In the genomic region with DNA sequence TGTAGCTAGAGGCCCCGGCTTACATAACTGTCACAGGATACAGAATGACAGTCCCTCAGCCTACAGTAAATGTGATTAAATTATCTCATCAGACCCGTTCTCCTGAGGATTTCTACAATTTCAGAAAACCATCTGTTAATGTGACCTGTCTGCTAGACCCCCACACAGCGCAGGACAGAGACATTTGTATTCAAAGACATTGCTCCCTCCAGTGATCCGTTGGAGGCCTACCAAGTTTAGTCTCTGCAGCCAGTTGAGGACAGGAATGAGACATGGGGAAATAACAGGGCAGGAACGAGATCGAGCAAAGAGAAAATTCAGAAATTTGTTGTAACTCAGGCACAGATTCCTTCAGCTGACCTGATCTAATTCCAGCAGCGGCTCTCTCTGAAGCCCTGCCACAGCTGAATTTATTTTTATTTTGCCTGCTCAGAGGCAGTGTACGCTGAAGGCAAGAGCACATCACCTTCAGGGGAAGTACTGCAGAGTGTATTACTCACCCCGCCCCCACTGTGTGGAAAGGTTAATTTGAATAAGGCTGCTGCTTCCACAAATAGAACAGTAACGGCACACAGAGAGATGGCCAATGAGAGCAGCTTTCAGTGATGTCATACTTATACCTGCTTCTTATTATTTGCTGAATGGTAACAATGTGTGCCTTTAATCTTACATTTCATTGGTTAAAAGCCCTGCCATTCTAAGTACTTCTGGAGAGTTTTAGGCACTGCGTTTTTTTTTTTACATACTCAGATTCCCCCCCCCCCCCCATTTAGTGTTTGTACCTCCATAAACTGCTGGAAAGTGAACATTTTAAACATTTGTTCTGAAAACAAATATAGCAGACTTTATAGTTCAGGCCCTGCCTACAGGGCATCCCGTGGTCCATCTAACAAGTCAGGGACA, we compare ENCODE assay signal across 7 mouse cellular contexts.
A peak's percentile ranks its signal among the peaks of the same experiment; 100 is the strongest.
DNase-seq lines count a peak whose midpoint lies in the region; ATAC-seq lines count a peak whose summit lies in the region.

No protein-coding gene starts in this region.

- DNase-seq in cerebellum, postnatal 25 days: peak; percentile 68 to 78
- peak; percentile 77 for DNase-seq in gastrocnemius, adult 18-20 months (ENCODE audit: low spot score)
- DNase-seq in hindbrain, embryonic 14.5 days (ENCODE audit: low spot score): peak; percentile 84
- peak; percentile 84 for DNase-seq in left cerebral cortex, adult 11 months (ENCODE audit: low spot score)
- peak; percentile 25 for DNase-seq in midbrain, embryonic 10.5 days (ENCODE audit: low spot score)
- DNase-seq in spleen, postnatal 36 days (ENCODE audit: low spot score in 2 of 2): peak; percentile 75 to 78

- peaks cover 42% of the 10 kb centered on the region for H3K4me1 ChIP-seq in hindbrain, embryonic 14.5 days (replicated peaks; ENCODE audit: control insufficient read depth, insufficient read depth, low read length)
- peaks cover 44% of the 10 kb centered on the region for H3K4me1 ChIP-seq in midbrain, embryonic 10.5 days

- peak; percentile 82 for ATAC-seq in activated CD4-positive, CD25-positive, alpha-beta regulatory T cell, adult 4 months
- ATAC-seq in hindbrain, embryonic 14.5 days (ENCODE audit: low FRiP score): peak; percentile 89

- peak overlapping the region; percentile 78 for H3K27ac ChIP-seq in hindbrain, embryonic 14.5 days
- H3K27ac ChIP-seq in midbrain, embryonic 10.5 days (replicated peaks): peak overlapping the region; percentile 35

- no peak overlapping the region for H3K4me3 ChIP-seq in hindbrain, embryonic 14.5 days (replicated peaks; ENCODE audit: low read length)
- no peak overlapping the region for H3K4me3 ChIP-seq in midbrain, embryonic 10.5 days

- no peaks in the 10 kb centered on the region for H3K36me3 ChIP-seq in hindbrain, embryonic 14.5 days (replicated peaks; ENCODE audit: control insufficient read depth, insufficient read depth)
- no peaks in the 10 kb centered on the region for H3K36me3 ChIP-seq in midbrain, embryonic 10.5 days

- H3K9me3 ChIP-seq in hindbrain, embryonic 14.5 days (ENCODE audit: control insufficient read depth, low read length): no peaks in the 10 kb centered on the region
- H3K9me3 ChIP-seq in midbrain, embryonic 10.5 days (replicated peaks): no peaks in the 10 kb centered on the region

- peak overlapping the region; percentile 36 for H3K4me2 ChIP-seq in hindbrain, embryonic 14.5 days (replicated peaks)

- H3K27me3 ChIP-seq in hindbrain, embryonic 14.5 days (ENCODE audit: control insufficient read depth, insufficient read depth, low read length): no peaks in the 10 kb centered on the region
- H3K27me3 ChIP-seq in midbrain, embryonic 10.5 days (ENCODE audit: low read depth, poor library complexity, severe bottlenecking): peaks cover 10% of the 10 kb centered on the region; the same call in 1 of the 2 replicates

- H3K9ac ChIP-seq in hindbrain, embryonic 14.5 days: 0 out of 2 replicates have a peak overlapping the region, but pooled peaks have one; percentile 1

- WGBS in hindbrain, embryonic 14.5 days: 29% methylated on average over 12 of the region's 12 CpGs
- WGBS in midbrain, embryonic 10.5 days: 59% methylated on average over 12 of the region's 12 CpGs

Comparison
In these comparisons a context has a peak if more than half of its experiments do, and no peak if none do; other contexts are left out.
1. DNase-seq: peak in every context shown above with its lines; median percentile 84 in hindbrain, embryonic 14.5 days; 84 in left cerebral cortex, adult 11 months; 77 in gastrocnemius, adult 18-20 months; 76 in spleen, postnatal 36 days; 73 in cerebellum, postnatal 25 days; 25 in midbrain, embryonic 10.5 days.